ENCODE assay signal across 8 mouse cellular contexts in genomic region chr12:90398564-90398963, GRCm38 (mm10).
A peak's percentile ranks its signal among the peaks of the same experiment; 100 is the strongest.
DNase-seq lines count a peak whose midpoint lies in the region; ATAC-seq and TF ChIP-seq lines count a peak whose summit lies in the region.
"Had no signal": no experiment of that assay in that cellular context is flagged by ENCODE, and none has a peak within 500 bp of the region (broad histone marks: within the 10 kb centered on the region; RNA-seq: fewer than 3 reads in every experiment).

No protein-coding gene starts in this region.

- ATAC-seq in hindbrain, postnatal 0 days: no peak
- ATAC-seq in hindbrain, embryonic 12.5 days (ENCODE audit: low FRiP score): no peak

- H3K9me3 ChIP-seq in hindbrain, postnatal 0 days (ENCODE audit: low read length): no peaks in the 10 kb centered on the region
- H3K9me3 ChIP-seq in hindbrain, embryonic 12.5 days (replicated peaks): no peaks in the 10 kb centered on the region
- H3K9me3 ChIP-seq: embryonic facial prominence, embryonic 12.5 days had no signal

- peak; percentile 55 for TF ChIP-seq CTCF in hindbrain, postnatal 0 days (IDR thresholded peaks at IDR 0.05; ENCODE audit: low read depth)

- H3K4me1 ChIP-seq in hindbrain, postnatal 0 days (ENCODE audit: insufficient read depth, low read length): no peaks in the 10 kb centered on the region
- H3K4me1 ChIP-seq in hindbrain, embryonic 12.5 days: no peaks in the 10 kb centered on the region
- H3K4me1 ChIP-seq: embryonic facial prominence, embryonic 12.5 days had no signal

- WGBS in hindbrain, postnatal 0 days: 75% methylated on average over 5 of the region's 5 CpGs
- WGBS in hindbrain, embryonic 12.5 days: 80% methylated on average over 5 of the region's 5 CpGs

- no peaks in the 10 kb centered on the region for H3K27me3 ChIP-seq in hindbrain, postnatal 0 days (ENCODE audit: insufficient read depth, low read length)
- H3K27me3 ChIP-seq in hindbrain, embryonic 12.5 days: no peaks in the 10 kb centered on the region
- H3K27me3 ChIP-seq: embryonic facial prominence, embryonic 12.5 days had no signal

- H3K36me3 ChIP-seq in hindbrain, postnatal 0 days (ENCODE audit: insufficient read depth, low read length): no peaks in the 10 kb centered on the region
- no peaks in the 10 kb centered on the region for H3K36me3 ChIP-seq in hindbrain, embryonic 12.5 days
- H3K36me3 ChIP-seq: embryonic facial prominence, embryonic 12.5 days had no signal

- DNase-seq in hindbrain, postnatal 0 days (ENCODE audit: low spot score): peak; percentile 42
- DNase-seq in urinary bladder, postnatal 14 days (ENCODE audit: low spot score): peak; percentile 20
- DNase-seq in urinary bladder, adult 2 months (ENCODE audit: low spot score): no peak
- DNase-seq in cerebellum, postnatal 25 days: peak; percentile 13 to 64
- DNase-seq in lung, postnatal 36 days: peak; percentile 54
- no peak for DNase-seq in adipocyte (ENCODE audit: low spot score)

- H3K27ac ChIP-seq in hindbrain, postnatal 0 days: no peak overlapping the region
- H3K27ac ChIP-seq in hindbrain, embryonic 12.5 days: no peak overlapping the region
- H3K27ac ChIP-seq: embryonic facial prominence, embryonic 12.5 days had no signal

- no peak overlapping the region for H3K9ac ChIP-seq in hindbrain, postnatal 0 days (replicated peaks; ENCODE audit: low read length)
- H3K9ac ChIP-seq in hindbrain, embryonic 12.5 days: no peak overlapping the region
- H3K9ac ChIP-seq: embryonic facial prominence, embryonic 12.5 days had no signal

- H3K4me2 ChIP-seq in hindbrain, postnatal 0 days (ENCODE audit: low read depth, low read length): no peak overlapping the region
- H3K4me2 ChIP-seq in hindbrain, embryonic 12.5 days (replicated peaks): no peak overlapping the region
- H3K4me2 ChIP-seq: embryonic facial prominence, embryonic 12.5 days had no signal

- H3K4me3 ChIP-seq in hindbrain, postnatal 0 days (ENCODE audit: low read length): no peak overlapping the region
- no peak overlapping the region for H3K4me3 ChIP-seq in hindbrain, embryonic 12.5 days
- H3K4me3 ChIP-seq: embryonic facial prominence, embryonic 12.5 days had no signal

Comparison
In these comparisons a context has a peak if more than half of its experiments do, and no peak if none do; other contexts are left out.
1. DNase-seq: peak in hindbrain, postnatal 0 days (single experiment), urinary bladder, postnatal 14 days (single experiment), cerebellum, postnatal 25 days (2 of 2) and lung, postnatal 36 days (single experiment); none in urinary bladder, adult 2 months (single experiment) and adipocyte (single experiment).